In the genomic region with DNA sequence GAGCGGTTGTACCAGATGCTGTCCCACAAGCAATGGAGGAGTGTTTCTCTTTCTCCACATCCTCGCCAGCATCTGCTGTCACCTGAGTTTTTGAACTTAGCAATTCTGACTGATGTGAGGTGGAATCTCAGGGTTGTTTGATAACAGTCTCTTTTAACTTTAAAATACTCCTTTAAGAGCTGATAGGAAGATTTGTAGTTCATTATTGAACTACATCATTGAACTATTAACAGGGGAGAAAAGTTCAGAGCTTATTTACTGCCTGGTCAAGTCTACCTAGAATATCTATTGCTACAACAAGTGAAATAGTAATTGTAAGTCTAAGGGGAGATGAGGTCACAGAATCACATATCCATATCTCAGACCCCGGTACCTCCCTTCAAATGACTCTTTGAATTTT, we compare ENCODE assay signal across 33 mouse cellular contexts. TPM values are rescaled to one million over a fixed set of nuclear protein-coding genes. Genes with fewer than 3 reads are reported as not detected.
"Had no signal": no experiment of that assay in that cellular context is flagged by ENCODE, and none has a peak within 500 bp of the region (broad histone marks: within the 10 kb centered on the region; RNA-seq: fewer than 3 reads in every experiment).

A gene (plus strand): TSS at position 301 of the 400 bp plus-strand sequence.

- DNase-seq: cerebellum, adult 8-10 months; cerebellum, adult 9-10 months; cerebellum, adult 9-11 months; cerebellum, postnatal 10 days; cerebellum, postnatal 14 days; cerebellum, postnatal 25 days; cerebellum, postnatal 36 days; embryo, embryonic 11 days; forebrain, postnatal 0 days; gastrocnemius, adult 2 months; gastrocnemius, postnatal 10 days; gastrocnemius, postnatal 14 days; gastrocnemius, postnatal 25 days; gastrocnemius, postnatal 36 days; heart, adult 11 months; heart, adult 18-20 months; heart, adult 2 months had no signal

- H3K27me3 ChIP-seq: embryonic facial prominence, embryonic 12.5 days; embryonic facial prominence, embryonic 13.5 days; embryonic facial prominence, embryonic 15.5 days; forebrain, embryonic 12.5 days; forebrain, embryonic 13.5 days; forebrain, embryonic 15.5 days had no signal

- H3K27ac ChIP-seq: embryonic facial prominence, embryonic 10.5 days; embryonic facial prominence, embryonic 12.5 days; embryonic facial prominence, embryonic 13.5 days; embryonic facial prominence, embryonic 15.5 days; forebrain, embryonic 10.5 days; forebrain, embryonic 12.5 days; forebrain, embryonic 13.5 days; forebrain, embryonic 15.5 days; gastrocnemius, adult 2 months; heart, adult 2 months had no signal

- H3K4me1 ChIP-seq: embryonic facial prominence, embryonic 10.5 days; embryonic facial prominence, embryonic 12.5 days; embryonic facial prominence, embryonic 13.5 days; embryonic facial prominence, embryonic 15.5 days; forebrain, embryonic 10.5 days; forebrain, embryonic 12.5 days; forebrain, embryonic 13.5 days; forebrain, embryonic 15.5 days had no signal

- H3K4me3 ChIP-seq: embryonic facial prominence, embryonic 10.5 days; embryonic facial prominence, embryonic 12.5 days; embryonic facial prominence, embryonic 13.5 days; embryonic facial prominence, embryonic 15.5 days; erythroblast, embryonic 14.5 days; forebrain, embryonic 10.5 days; forebrain, embryonic 12.5 days; forebrain, embryonic 13.5 days; forebrain, embryonic 15.5 days; gastrocnemius, adult 2 months; heart, adult 2 months had no signal

- H3K36me3 ChIP-seq: embryonic facial prominence, embryonic 10.5 days; embryonic facial prominence, embryonic 12.5 days; embryonic facial prominence, embryonic 13.5 days; embryonic facial prominence, embryonic 15.5 days; forebrain, embryonic 10.5 days; forebrain, embryonic 12.5 days; forebrain, embryonic 15.5 days had no signal

RNA-seq across cellular contexts. Expression of the gene that starts here (rescaled TPM):
- polyA plus RNA-seq: cortical plate, adult 2 months; embryonic facial prominence, embryonic 10.5 days; embryonic facial prominence, embryonic 11.5 days; embryonic facial prominence, embryonic 12.5 days; embryonic facial prominence, embryonic 13.5 days; embryonic facial prominence, embryonic 15.5 days; erythroblast, embryonic 14.5 days; forebrain, embryonic 10.5 days; forebrain, embryonic 11.5 days; forebrain, embryonic 12.5 days; forebrain, embryonic 13.5 days; forebrain, embryonic 14.5 days; forebrain, embryonic 15.5 days; forebrain, embryonic 16.5 days; forebrain, postnatal 0 days; frontal cortex, adult 2 months; gonadal fat pad, adult 2 months; heart, adult 2 months had no signal
